Mouse (Mus musculus): ENCODE measurements at regions not wholly inside any gene's neighbourhood (a gene's known extent, or its start where the extent isn't known, plus 50 kb on each side); places are given as distances from the start of the nearest gene placed in this dataset.

DNA sequence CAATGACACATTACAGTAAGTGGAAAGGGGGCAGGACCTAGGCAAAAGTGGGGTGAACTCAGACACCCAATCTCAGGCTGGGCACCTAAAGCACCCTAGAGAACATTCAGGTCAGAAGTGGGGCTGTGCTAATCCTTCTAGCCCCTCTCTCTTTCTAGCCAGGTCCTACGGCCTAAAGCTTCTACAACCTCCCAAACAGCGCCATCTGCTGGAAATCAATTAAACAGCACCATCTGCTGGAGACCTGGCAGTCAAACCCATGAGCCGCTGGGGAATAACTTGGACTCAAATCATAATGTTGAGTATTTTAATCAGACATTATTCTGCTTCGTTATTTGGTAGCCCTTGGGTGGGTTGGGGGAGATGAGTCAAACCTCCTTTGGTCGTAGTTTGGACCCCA, 215.5 kb upstream of the Eef2kmt start:
- 18% methylated on average over 5 of the region's 5 CpGs for WGBS
- no peak overlapping the region for H3K4me3 ChIP-seq (ENCODE audit: low read length)
- no peak overlapping the region for H3K4me2 ChIP-seq (ENCODE audit: low read depth, low read length)
- H3K27ac ChIP-seq (ENCODE audit: low read length) = no peak overlapping the region
- H3K36me3 ChIP-seq (ENCODE audit: control insufficient read depth, insufficient read depth, low read length) = no peaks in the 10 kb centered on the region
- no peak overlapping the region for H3K9ac ChIP-seq (ENCODE audit: low read length)
- no peaks in the 10 kb centered on the region for H3K4me1 ChIP-seq (replicated peaks; ENCODE audit: control insufficient read depth, insufficient read depth, low read length)
- no peaks in the 10 kb centered on the region for H3K9me3 ChIP-seq (ENCODE audit: control insufficient read depth, low read length)
- no peak for ATAC-seq (ENCODE audit: low read depth)
- no peaks in the 10 kb centered on the region; the same call in 1 of the 2 replicates for H3K27me3 ChIP-seq (ENCODE audit: control insufficient read depth, insufficient read depth, low read depth, low read length)

DNA sequence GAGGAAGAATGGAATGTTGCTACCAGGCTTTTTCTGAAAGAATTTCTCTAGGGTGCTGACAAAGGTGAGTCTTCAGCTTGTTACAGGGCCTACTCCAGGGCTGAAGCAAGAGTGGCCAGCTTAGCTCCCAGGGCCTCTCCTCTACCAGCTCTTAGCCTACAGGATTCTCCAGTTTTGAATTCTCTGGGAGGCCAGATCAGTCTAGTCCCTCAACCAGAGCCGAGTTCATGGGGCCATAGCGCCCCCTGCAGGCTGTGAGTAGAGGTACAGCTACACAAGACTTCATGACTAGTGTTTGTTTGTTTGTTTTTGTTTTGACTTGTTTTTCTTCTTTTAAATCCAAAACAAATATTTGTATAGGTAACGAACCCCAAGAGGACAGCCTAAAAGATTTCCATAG, 211.8 kb upstream of the Eef2kmt start:
- Histone ChIP-seq H3K4me1 (replicated peaks; ENCODE audit: control insufficient read depth, insufficient read depth, low read length) (no peaks in the 10 kb centered on the region), H3K4me2 (ENCODE audit: low read depth, low read length) (no peak overlapping the region), H3K9ac (ENCODE audit: low read length) (no peak overlapping the region), H3K4me3 (ENCODE audit: low read length) (no peak overlapping the region), H3K27ac (ENCODE audit: low read length) (no peak overlapping the region), H3K36me3 (ENCODE audit: control insufficient read depth, insufficient read depth, low read length) (no peaks in the 10 kb centered on the region), H3K27me3 (ENCODE audit: control insufficient read depth, insufficient read depth, low read depth, low read length) (no peaks in the 10 kb centered on the region; the same call in 1 of the 2 replicates), H3K9me3 (ENCODE audit: control insufficient read depth, low read length) (no peaks in the 10 kb centered on the region)
- ATAC-seq (ENCODE audit: low read depth) = no peak
- 3% methylated on average over 3 of the region's 3 CpGs for WGBS

- ATAC-seq (ENCODE audit: low read depth) = no peak
Observed at GRCm38 (mm10) chr16:5466760-5467159, 211.0 kb upstream of the Eef2kmt start.

DNA sequence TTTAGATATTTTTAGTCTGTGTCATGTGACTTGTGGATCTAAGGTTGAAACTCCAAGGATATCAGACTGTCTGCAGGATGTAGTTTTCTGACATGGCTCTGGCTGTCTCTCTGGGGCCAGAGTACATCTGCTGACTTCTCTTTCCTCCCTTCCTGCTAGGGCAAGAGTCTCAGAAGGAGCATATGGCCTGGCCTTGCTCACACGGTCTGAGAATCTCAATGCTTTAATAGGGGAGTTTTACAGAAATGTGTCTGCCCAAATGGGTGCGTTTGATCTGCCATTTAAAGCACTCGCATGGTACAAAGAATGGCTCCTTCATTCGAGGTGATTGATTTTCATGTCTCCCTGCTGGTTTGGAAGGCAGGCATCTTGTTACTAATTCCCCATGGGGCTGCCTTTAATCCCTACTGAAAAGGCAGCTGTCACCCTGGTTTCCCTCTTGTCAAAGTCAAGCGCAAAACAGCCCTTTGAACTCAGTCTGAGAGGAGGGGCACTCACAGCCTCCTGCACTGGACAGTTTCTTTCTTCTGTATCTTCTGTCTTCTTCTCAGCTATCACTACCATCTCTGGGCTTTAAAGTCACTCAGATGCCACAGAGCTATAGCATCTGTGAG, 199.7 kb upstream of the Eef2kmt start:
- WGBS = 19% methylated on average over 5 of the region's 5 CpGs
- Histone ChIP-seq H3K9me3 (ENCODE audit: control insufficient read depth, low read length) (no peaks in the 10 kb centered on the region), H3K36me3 (ENCODE audit: control insufficient read depth, insufficient read depth, low read length) (no peaks in the 10 kb centered on the region), H3K9ac (ENCODE audit: low read length) (no peak overlapping the region), H3K4me2 (ENCODE audit: low read depth, low read length) (no peak overlapping the region), H3K27me3 (ENCODE audit: control insufficient read depth, insufficient read depth, low read depth, low read length) (no peaks in the 10 kb centered on the region), H3K4me3 (ENCODE audit: low read length) (no peak overlapping the region), H3K4me1 (replicated peaks; ENCODE audit: control insufficient read depth, insufficient read depth, low read length) (no peaks in the 10 kb centered on the region), H3K27ac (ENCODE audit: low read length) (no peak overlapping the region)
- ATAC-seq (ENCODE audit: low read depth) = no peak

More at GRCm38 (mm10) chr16:5466760-5467159, 211.0 kb upstream of the Eef2kmt start:
- Histone ChIP-seq H3K4me3 (ENCODE audit: low read length) (no peak overlapping the region), H3K27ac (ENCODE audit: low read length) (no peak overlapping the region), H3K4me2 (ENCODE audit: low read depth, low read length) (no peak overlapping the region), H3K27me3 (ENCODE audit: control insufficient read depth, insufficient read depth, low read depth, low read length) (no peaks in the 10 kb centered on the region; the same call in 1 of the 2 replicates), H3K36me3 (ENCODE audit: control insufficient read depth, insufficient read depth, low read length) (no peaks in the 10 kb centered on the region), H3K4me1 (replicated peaks; ENCODE audit: control insufficient read depth, insufficient read depth, low read length) (no peaks in the 10 kb centered on the region), H3K9me3 (ENCODE audit: control insufficient read depth, low read length) (no peaks in the 10 kb centered on the region), H3K9ac (ENCODE audit: low read length) (no peak overlapping the region)
- WGBS = 35% methylated on average over 2 of the region's 2 CpGs

GRCm38 (mm10) chr16:5454243-5454642, 198.5 kb upstream of the Eef2kmt start:
- H3K36me3 ChIP-seq (ENCODE audit: control insufficient read depth, insufficient read depth, low read length) = no peaks in the 10 kb centered on the region
- H3K27me3 ChIP-seq (ENCODE audit: control insufficient read depth, insufficient read depth, low read depth, low read length) = no peaks in the 10 kb centered on the region
- no peak overlapping the region for H3K9ac ChIP-seq (ENCODE audit: low read length)
- no peaks in the 10 kb centered on the region for H3K4me1 ChIP-seq (replicated peaks; ENCODE audit: control insufficient read depth, insufficient read depth, low read length)
- H3K9me3 ChIP-seq (ENCODE audit: control insufficient read depth, low read length) = no peaks in the 10 kb centered on the region
- H3K4me3 ChIP-seq (ENCODE audit: low read length) = no peak overlapping the region
- ATAC-seq (ENCODE audit: low read depth) = no peak
- H3K4me2 ChIP-seq (ENCODE audit: low read depth, low read length) = no peak overlapping the region
- H3K27ac ChIP-seq (ENCODE audit: low read length) = no peak overlapping the region
- WGBS = 18% methylated on average over 6 of the region's 6 CpGs

DNA sequence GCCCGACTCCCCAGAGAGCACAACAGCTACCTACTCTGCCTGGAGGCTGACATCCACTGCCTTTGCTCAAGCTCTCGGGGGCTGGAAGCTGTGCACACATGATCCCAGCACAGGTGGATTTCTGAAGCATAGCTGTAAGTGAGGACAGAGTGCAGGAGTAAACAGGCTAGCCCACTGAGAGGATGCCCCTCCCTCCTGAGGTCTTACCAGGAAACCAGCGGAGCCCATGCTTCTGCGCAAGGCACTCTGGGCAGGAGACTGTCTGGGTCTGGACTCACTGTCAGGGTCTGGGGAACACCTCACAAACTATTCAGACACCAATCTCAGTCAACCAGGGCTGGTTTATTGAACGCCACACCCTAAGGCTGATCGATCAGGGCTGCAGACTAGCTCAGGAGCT, 197.2 kb upstream of the Eef2kmt start:
- no peaks in the 10 kb centered on the region for H3K27me3 ChIP-seq (ENCODE audit: control insufficient read depth, insufficient read depth, low read depth, low read length)
- no peak for ATAC-seq (ENCODE audit: low read depth)
- H3K4me1 ChIP-seq (replicated peaks; ENCODE audit: control insufficient read depth, insufficient read depth, low read length) = no peaks in the 10 kb centered on the region
- H3K36me3 ChIP-seq (ENCODE audit: control insufficient read depth, insufficient read depth, low read length) = no peaks in the 10 kb centered on the region
- H3K4me3 ChIP-seq (ENCODE audit: low read length) = no peak overlapping the region
- WGBS = 75% methylated on average over 6 of the region's 6 CpGs
- H3K27ac ChIP-seq (ENCODE audit: low read length) = no peak overlapping the region
- H3K9ac ChIP-seq (ENCODE audit: low read length) = no peak overlapping the region
- H3K4me2 ChIP-seq (ENCODE audit: low read depth, low read length) = no peak overlapping the region
- no peaks in the 10 kb centered on the region for H3K9me3 ChIP-seq (ENCODE audit: control insufficient read depth, low read length)

DNA sequence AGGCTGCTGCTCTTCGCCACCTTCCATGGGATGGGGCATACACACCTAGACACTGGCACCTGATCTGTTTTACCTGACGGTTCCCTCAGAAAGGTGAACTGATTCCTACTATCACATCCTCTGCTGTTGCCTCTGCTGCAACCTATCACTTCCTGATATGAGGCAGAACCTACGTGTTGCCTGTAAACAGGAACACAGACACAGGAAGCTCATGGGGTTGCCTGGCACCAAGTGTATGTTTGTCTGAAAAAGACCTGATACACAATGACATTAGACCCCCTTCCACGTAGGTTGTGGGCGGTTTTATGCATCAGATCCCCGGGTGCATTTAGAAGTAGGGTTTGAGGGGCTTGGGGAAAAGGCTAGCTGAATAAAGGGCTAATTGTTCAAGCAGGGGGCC, 190.0 kb upstream of the Eef2kmt start:
- no peaks in the 10 kb centered on the region for H3K4me1 ChIP-seq (replicated peaks; ENCODE audit: control insufficient read depth, insufficient read depth, low read length)
- no peak overlapping the region for H3K4me3 ChIP-seq (ENCODE audit: low read length)
- no peak overlapping the region for H3K4me2 ChIP-seq (ENCODE audit: low read depth, low read length)
- no peaks in the 10 kb centered on the region for H3K27me3 ChIP-seq (ENCODE audit: control insufficient read depth, insufficient read depth, low read depth, low read length)
- no peak overlapping the region for H3K9ac ChIP-seq (ENCODE audit: low read length)
- no peaks in the 10 kb centered on the region for H3K36me3 ChIP-seq (ENCODE audit: control insufficient read depth, insufficient read depth, low read length)
- no peaks in the 10 kb centered on the region for H3K9me3 ChIP-seq (ENCODE audit: control insufficient read depth, low read length)
- 58% methylated on average over 6 of the region's 6 CpGs for whole genome bisulfite sequencing
- H3K27ac ChIP-seq (ENCODE audit: low read length) = no peak overlapping the region
- no peak for ATAC-seq (ENCODE audit: low read depth)

GRCm38 (mm10) chr16:5444785-5445184, 189.0 kb upstream of the Eef2kmt start:
- Histone ChIP-seq H3K4me3 (ENCODE audit: low read length) (no peak overlapping the region), H3K27ac (ENCODE audit: low read length) (no peak overlapping the region), H3K36me3 (ENCODE audit: control insufficient read depth, insufficient read depth, low read length) (no peaks in the 10 kb centered on the region), H3K4me1 (replicated peaks; ENCODE audit: control insufficient read depth, insufficient read depth, low read length) (no peaks in the 10 kb centered on the region), H3K4me2 (ENCODE audit: low read depth, low read length) (no peak overlapping the region), H3K9me3 (ENCODE audit: control insufficient read depth, low read length) (no peaks in the 10 kb centered on the region), H3K27me3 (ENCODE audit: control insufficient read depth, insufficient read depth, low read depth, low read length) (no peaks in the 10 kb centered on the region), H3K9ac (ENCODE audit: low read length) (no peak overlapping the region)
- no peak for ATAC-seq (ENCODE audit: low read depth)
- WGBS = 60% methylated on average over 2 of the region's 2 CpGs

- ATAC-seq (ENCODE audit: low read depth) = no peak
- no peaks in the 10 kb centered on the region for H3K4me1 ChIP-seq (replicated peaks; ENCODE audit: control insufficient read depth, insufficient read depth, low read length)
- H3K27me3 ChIP-seq (ENCODE audit: control insufficient read depth, insufficient read depth, low read depth, low read length) = no peaks in the 10 kb centered on the region
- H3K36me3 ChIP-seq (ENCODE audit: control insufficient read depth, insufficient read depth, low read length) = no peaks in the 10 kb centered on the region
- H3K27ac ChIP-seq (ENCODE audit: low read length) = no peak overlapping the region
- H3K4me3 ChIP-seq (ENCODE audit: low read length) = no peak overlapping the region
- H3K9me3 ChIP-seq (ENCODE audit: control insufficient read depth, low read length) = no peaks in the 10 kb centered on the region
- H3K4me2 ChIP-seq (ENCODE audit: low read depth, low read length) = no peak overlapping the region
- H3K9ac ChIP-seq (ENCODE audit: low read length) = no peak overlapping the region
- 61% methylated on average over 2 of the region's 2 CpGs for WGBS
Observed at GRCm38 (mm10) chr16:5439717-5440116, 183.9 kb upstream of the Eef2kmt start.

GRCm38 (mm10) chr16:5438405-5438804, 182.6 kb upstream of the Eef2kmt start:
- Histone ChIP-seq H3K9me3 (ENCODE audit: control insufficient read depth, low read length) (no peaks in the 10 kb centered on the region), H3K4me2 (ENCODE audit: low read depth, low read length) (no peak overlapping the region), H3K9ac (ENCODE audit: low read length) (no peak overlapping the region), H3K27ac (ENCODE audit: low read length) (no peak overlapping the region), H3K36me3 (ENCODE audit: control insufficient read depth, insufficient read depth, low read length) (no peaks in the 10 kb centered on the region), H3K4me1 (replicated peaks; ENCODE audit: control insufficient read depth, insufficient read depth, low read length) (no peaks in the 10 kb centered on the region), H3K27me3 (ENCODE audit: control insufficient read depth, insufficient read depth, low read depth, low read length) (no peaks in the 10 kb centered on the region), H3K4me3 (ENCODE audit: low read length) (no peak overlapping the region)
- 70% methylated on average over 2 of the region's 2 CpGs for WGBS
- no peak for ATAC-seq (ENCODE audit: low read depth)

All from lung, embryonic 16.5 days (tissue).